ENCODE assay signal across 11 mouse cellular contexts in genomic region chr15:92570526-92571243, GRCm38 (mm10).
A peak's percentile ranks its signal among the peaks of the same experiment; 100 is the strongest.
DNase-seq lines count a peak whose midpoint lies in the region; ATAC-seq and TF ChIP-seq lines count a peak whose summit lies in the region.
"Had no signal": no experiment of that assay in that cellular context is flagged by ENCODE, and none has a peak within 500 bp of the region (broad histone marks: within the 10 kb centered on the region; RNA-seq: fewer than 3 reads in every experiment).

No protein-coding gene starts in this region.

- H3K27me3 ChIP-seq in neural tube, embryonic 13.5 days = peaks cover 12% of the 10 kb centered on the region; the same call in 1 of the 2 replicates
- H3K27me3 ChIP-seq in forebrain, embryonic 14.5 days (replicated peaks; ENCODE audit: control insufficient read depth, insufficient read depth, low read length) = no peaks in the 10 kb centered on the region
- no peaks in the 10 kb centered on the region for H3K27me3 ChIP-seq in thymus, adult 2 months (ENCODE audit: control insufficient read depth, insufficient read depth, low read length)

- 39% methylated on average over 3 of the region's 3 CpGs for WGBS in neural tube, embryonic 13.5 days
- WGBS in forebrain, embryonic 14.5 days = 35% methylated on average over 3 of the region's 3 CpGs
- 91% methylated on average over 3 of the region's 3 CpGs for WGBS in thymus, adult 2 months

- peak overlapping the region; percentile 52 for H3K27ac ChIP-seq in neural tube, embryonic 13.5 days (replicated peaks)
- H3K27ac ChIP-seq in forebrain, embryonic 14.5 days (ENCODE audit: low read depth, low read length) = peak overlapping the region; percentile 21; the same call in 1 of the 2 replicates
- H3K27ac ChIP-seq in layer of hippocampus, adult 2 months = 0 out of 2 replicates have a peak overlapping the region, but pooled peaks have one; percentile 10
- H3K27ac ChIP-seq in thymus, adult 2 months (ENCODE audit: control insufficient read depth, insufficient read depth, low read length) = no peak overlapping the region

- TF ChIP-seq POLR2A in thymus, adult 2 months (IDR thresholded peaks at IDR 0.05; ENCODE audit: control insufficient read depth, extremely low read depth, insufficient read depth, low read length, poor library complexity) = no peak

- H3K9me3 ChIP-seq in neural tube, embryonic 13.5 days = no peaks in the 10 kb centered on the region
- no peaks in the 10 kb centered on the region for H3K9me3 ChIP-seq in forebrain, embryonic 14.5 days (replicated peaks; ENCODE audit: control insufficient read depth, low read length)

- no peak for TF ChIP-seq CTCF in layer of hippocampus, adult 2 months (conservative IDR thresholded peaks at IDR 0.05)
- TF ChIP-seq CTCF in thymus, adult 2 months (IDR thresholded peaks at IDR 0.05; ENCODE audit: borderline replicate concordance, control insufficient read depth, extremely low read depth, insufficient read depth, low read length, poor library complexity) = no peak

- H3K4me1 ChIP-seq in neural tube, embryonic 13.5 days (replicated peaks) = peaks cover 12% of the 10 kb centered on the region
- peaks cover 13% of the 10 kb centered on the region for H3K4me1 ChIP-seq in forebrain, embryonic 14.5 days (ENCODE audit: control insufficient read depth, insufficient read depth, low read length)
- H3K4me1 ChIP-seq in thymus, adult 2 months (replicated peaks; ENCODE audit: control insufficient read depth, insufficient read depth, low read length) = no peaks in the 10 kb centered on the region

- no peak for DNase-seq in neural tube, embryonic 10.5 days (ENCODE audit: extremely low spot score, low spot score)
- peak; percentile 88 for DNase-seq in forebrain, embryonic 14.5 days (ENCODE audit: low spot score)
- peak; percentile 53 to 73 for DNase-seq in layer of hippocampus, adult 2 months (ENCODE audit: low spot score in 2 of 2)
- peak; percentile 16 for DNase-seq in right cerebral cortex, postnatal 4 days
- DNase-seq in thymus, adult 2 months = no peak
- DNase-seq: cerebellum, adult 11-12 months; lung, embryonic 14.5 days; thymus, adult 18-20 months had no signal

- no peaks in the 10 kb centered on the region for H3K36me3 ChIP-seq in neural tube, embryonic 13.5 days
- no peaks in the 10 kb centered on the region for H3K36me3 ChIP-seq in forebrain, embryonic 14.5 days (ENCODE audit: control insufficient read depth, insufficient read depth, low read length)
- no peaks in the 10 kb centered on the region for H3K36me3 ChIP-seq in thymus, adult 2 months (ENCODE audit: control insufficient read depth, insufficient read depth, low read length)

- 0 out of 2 replicates have a peak overlapping the region, but pooled peaks have one; percentile 4 for H3K4me2 ChIP-seq in neural tube, embryonic 13.5 days
- no peak overlapping the region for H3K4me2 ChIP-seq in forebrain, embryonic 14.5 days (ENCODE audit: low read length)
- H3K4me2 ChIP-seq: lung, embryonic 14.5 days had no signal

- H3K4me3 ChIP-seq in neural tube, embryonic 13.5 days = no peak overlapping the region
- H3K4me3 ChIP-seq in forebrain, embryonic 14.5 days (ENCODE audit: low read depth, low read length) = no peak overlapping the region
- H3K4me3 ChIP-seq in layer of hippocampus, adult 2 months = no peak overlapping the region
- H3K4me3 ChIP-seq in thymus, adult 2 months (ENCODE audit: control insufficient read depth, insufficient read depth, low read length) = no peak overlapping the region
- H3K4me3 ChIP-seq: erythroblast, embryonic 14.5 days had no signal

- ATAC-seq in neural tube, embryonic 13.5 days (ENCODE audit: low read depth) = peak; percentile 65
- ATAC-seq in forebrain, embryonic 14.5 days = peak; percentile 80
- no peak for ATAC-seq in erythroid progenitor cell, adult 5-6 weeks (replicated peaks; ENCODE audit: low FRiP score, poor library complexity, severe bottlenecking)

- H3K9ac ChIP-seq in neural tube, embryonic 13.5 days = no peak overlapping the region
- H3K9ac ChIP-seq in forebrain, embryonic 14.5 days (ENCODE audit: low read length) = no peak overlapping the region
- H3K9ac ChIP-seq: lung, embryonic 14.5 days had no signal

Comparison
In these comparisons a context has a peak if more than half of its experiments do, and no peak if none do; other contexts are left out.
1. DNase-seq: peak in forebrain, embryonic 14.5 days (single experiment), layer of hippocampus, adult 2 months (2 of 2) and right cerebral cortex, postnatal 4 days (single experiment); none in neural tube, embryonic 10.5 days (single experiment) and thymus, adult 2 months (single experiment).